Mouse (Mus musculus): ENCODE data around the gene Disp2.
A peak's percentile ranks its signal among the peaks of the same experiment; 100 is the strongest.

Gene Disp2

DNA sequence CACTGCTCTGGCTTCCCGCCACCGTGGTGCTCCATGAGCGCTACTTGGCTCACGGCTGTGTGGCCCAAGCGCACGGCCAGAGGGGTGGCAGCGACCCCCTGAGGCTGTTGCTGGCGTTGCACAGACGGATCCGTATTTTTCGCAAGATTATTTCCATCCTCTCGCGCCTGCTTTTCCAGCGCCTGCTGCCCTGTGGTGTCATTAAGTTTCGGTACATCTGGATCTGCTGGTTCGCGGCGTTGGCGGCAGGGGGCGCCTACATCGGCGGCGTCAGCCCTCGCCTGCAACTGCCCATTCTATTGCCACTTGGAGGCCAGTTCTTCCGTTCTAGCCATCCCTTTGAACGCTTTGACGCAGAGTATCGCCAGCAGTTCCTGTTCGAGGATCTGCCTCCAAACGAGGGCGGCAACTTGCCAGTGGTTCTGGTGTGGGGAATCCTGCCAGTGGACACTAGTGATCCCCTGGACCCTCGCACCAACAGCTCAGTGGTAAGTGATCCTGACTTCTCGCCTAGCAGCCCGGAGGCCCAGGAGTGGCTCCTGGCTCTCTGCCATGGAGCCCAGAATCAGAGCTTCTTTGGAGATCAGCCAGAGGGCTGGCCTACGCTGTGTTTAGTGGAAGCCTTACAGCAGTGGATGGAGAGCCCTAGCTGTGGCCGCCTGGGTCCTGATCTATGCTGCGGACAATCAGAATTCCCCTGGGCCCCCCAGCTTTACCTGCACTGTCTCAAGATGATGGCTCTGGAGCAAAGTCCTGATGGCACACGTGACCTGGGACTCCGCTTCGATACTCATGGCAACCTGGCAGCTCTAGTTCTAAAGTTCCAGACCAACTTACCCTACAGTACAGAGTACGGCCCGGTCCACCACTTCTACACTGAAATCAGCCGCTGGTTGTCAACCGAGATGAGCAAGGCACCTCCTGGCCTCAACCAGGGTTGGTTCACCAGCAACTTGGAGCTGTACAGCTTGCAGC is 11.3 kb downstream of the Disp2 start:
- DNase-seq: peak; percentile 83

DNA sequence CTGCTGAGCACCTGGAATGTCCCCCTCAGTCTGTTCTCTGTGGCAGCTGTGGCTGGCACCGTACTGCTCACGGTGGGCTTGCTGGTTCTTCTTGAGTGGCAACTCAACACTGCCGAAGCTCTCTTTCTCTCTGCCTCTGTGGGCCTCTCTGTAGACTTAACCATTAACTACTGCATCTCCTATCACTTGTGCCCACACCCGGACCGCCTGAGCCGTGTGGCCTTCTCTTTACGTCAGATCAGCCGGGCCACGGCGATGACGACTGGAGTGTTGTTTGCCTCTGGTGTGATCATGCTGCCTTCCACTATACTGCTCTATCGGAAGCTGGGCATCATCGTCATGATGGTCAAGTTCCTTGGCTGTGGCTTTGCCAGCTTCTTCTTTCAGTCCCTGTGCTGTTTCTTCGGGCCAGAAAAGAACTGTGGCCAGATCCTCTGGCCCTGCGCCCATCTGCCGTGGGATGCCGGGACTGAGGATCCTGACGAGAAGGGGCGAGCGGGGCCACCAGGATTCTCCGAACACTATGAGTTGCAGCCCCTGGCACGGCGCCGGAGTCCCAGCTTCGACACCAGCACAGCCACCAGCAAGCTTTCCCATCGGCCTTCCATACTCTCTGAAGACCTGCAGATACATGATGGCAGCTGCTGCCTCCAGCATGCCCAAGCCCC is 12.2 kb downstream of the Disp2 start:
- DNase-seq: no peak

DNA sequence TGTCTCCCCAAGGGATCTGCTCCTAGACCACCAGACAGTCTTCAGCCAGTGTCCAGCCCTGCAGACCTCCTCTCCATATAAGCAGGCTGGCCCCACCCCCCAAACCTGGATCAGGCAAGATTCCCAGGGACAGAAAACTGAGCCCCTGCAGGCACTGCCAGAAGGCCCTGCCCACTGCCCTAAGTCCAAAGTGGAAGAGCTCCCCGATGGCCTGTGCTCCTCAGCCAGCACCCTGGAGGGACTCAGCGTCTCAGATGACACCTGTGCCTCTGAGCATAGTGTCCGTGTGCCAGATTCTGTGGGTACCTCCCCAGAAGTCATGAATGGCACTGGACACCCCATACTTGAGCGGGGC is 12.7 kb downstream of the Disp2 start:
- DNase-seq: no peak

DNA sequence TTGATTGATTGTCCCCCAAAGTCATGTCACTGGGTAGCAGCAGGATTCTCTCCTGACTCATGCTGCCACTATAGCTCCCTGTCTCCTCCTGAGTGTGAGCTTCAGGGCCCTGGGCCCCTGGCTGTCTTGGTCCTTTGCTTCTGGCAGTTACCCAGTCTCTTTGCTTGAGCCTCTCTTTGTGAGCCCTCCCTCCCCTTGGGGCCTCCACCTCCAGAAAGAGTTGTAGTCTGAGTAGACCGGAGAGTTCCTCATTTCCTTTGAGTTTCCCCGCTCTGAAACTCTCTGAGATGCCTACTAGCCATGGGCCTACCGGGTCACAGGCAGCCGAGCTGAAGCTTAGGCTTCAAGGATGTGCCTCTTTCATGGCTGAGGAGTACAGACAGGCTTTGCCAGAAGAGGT is 14.1 kb downstream of the Disp2 start:
- no peak for DNase-seq

DNA sequence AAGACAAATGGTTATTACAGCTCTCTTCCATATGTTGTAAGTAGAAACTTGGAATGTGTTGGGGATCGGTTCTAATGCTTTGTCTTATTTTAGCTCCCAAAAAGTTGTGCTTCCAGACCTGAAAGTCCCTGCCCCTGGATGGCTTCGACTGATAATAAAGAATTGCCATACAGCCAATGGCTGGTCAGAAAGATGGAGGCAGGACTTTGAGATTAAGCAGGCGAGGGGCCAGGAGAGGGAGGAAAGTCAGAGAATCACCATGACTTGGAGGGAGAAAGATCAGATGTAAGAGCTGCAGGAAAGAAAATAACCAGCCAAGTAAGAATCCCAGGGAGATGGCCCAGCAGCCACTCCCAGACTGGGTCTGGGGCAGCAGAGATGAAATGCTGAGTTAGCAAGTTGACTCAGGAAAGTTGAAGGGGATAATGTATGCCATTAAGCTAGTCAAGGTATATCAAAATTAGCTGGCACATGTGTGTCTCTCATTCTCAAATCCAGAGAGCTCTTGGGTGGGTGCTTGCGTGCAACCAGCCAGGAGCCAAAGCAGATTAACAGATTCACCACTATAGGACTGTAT is 23.1 kb downstream of the Disp2 start:
- no peak for DNase-seq

DNA sequence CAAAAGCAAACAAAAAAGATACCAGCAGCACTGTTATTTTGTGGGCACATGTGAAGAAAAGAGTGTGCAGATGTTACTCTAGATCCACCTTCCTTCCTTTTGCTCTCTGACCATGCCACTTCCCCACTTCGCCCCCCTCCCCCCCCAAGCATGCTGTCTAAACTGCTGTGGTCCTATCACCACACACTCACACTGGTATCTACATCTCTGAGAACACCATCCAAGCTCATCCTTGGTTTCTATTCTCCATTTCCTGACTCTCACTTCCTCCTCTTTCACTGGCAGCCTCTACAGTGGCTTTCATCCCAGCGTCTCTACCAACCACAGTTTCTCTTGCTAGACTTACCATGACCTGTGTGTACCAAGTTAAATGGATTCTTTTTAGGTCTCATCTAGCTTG is 25.0 kb downstream of the Disp2 start:
- DNase-seq: no peak

DNA sequence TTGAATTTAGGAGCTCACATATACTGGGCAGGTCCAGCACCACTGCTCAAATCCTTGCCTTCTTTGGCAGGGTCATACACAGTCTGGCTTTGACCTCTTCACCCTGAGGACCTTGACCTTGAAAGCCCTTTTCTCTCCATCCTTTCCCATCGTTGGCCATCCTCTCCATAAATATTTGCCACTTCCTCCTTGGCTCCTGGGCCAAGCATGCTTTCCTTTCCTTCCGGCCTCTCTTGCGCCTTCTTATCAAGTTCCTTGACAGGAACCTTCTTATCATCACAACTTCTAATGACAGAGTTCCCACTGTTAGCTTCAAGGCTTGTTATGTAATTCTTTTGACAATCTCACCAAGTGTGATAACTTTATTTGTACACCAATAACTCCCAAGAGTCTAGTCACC is 25.6 kb downstream of the Disp2 start:
- no peak for DNase-seq

DNA sequence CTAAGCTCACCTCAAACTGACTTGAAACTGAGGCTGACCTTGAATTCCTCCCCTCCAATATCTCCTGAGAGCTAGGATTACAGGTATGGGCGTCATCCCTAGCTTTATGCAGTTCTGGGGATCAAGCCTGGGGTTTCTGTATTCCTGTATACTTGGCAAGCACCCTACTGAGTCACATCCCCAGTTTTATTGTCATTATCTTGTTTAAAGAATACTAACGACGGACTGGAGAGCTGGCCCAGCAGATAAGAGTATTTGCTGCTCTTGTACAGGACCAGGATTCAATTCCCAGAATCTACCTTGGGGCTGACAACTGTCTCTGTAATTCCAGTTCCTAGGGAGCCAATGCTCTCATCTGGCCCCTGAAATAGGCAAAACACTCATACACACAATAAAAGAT is 26.2 kb downstream of the Disp2 start:
- DNase-seq: no peak

DNA sequence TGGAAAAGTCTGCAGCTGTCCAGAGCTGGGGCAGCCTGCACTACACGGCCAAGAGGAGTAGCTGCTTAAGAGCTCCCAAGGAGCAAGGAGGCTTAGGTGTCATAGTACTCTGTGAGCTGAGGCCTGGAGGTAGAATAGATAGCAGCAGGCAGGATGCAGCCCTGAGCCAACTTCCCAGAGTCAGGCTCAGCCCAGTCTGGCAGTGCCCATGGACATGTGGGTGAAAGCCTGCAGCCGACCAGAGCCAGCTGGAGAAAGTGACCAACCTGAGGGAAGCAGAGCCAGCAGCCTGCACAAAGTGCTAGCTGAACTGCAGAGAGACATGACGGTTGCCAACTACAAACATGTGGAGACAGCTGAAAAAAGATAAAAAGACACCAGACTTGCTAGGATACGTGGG is 27.3 kb downstream of the Disp2 start:
- no peak for DNase-seq

DNA sequence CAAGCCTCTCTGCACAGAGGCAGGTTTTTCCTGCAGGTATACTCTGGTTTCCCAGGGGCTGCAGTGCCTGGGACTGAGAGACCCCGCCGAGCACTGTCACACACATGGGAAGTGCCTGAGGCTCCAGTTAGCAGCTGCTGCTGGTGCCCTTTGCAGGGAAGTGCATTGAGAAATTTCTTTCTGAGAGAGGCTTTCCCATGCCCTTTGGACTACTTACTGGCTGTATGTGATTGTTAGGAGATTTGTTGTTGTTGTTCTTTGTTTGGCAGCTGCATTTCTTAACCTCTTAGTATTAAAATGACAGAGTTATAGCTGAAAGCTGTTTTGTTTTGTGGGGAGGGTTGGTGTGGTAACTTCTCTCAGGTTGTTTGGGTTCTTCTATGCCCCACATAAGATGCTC is 31.3 kb downstream of the Disp2 start:
- DNase-seq: no peak

DNA sequence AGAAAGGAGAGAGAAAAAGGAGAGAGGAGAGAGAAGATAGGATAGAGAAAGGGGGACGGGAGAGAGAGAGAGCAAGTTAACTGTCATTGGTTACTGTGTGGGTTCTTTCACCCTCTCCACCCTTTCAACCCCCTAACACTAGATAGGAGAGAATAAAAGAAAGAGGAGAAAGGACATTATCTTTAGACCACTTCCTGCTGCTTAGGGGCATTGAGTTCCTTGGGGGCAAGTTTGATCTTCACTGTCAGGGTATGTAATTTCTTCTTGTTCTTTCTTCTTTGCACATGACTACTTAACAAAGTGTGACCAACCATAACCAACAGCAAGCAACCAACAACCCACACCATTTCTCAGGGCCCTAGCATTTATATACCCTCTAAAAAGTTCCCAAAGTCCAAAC is 33.2 kb downstream of the Disp2 start:
- DNase-seq: no peak

DNA sequence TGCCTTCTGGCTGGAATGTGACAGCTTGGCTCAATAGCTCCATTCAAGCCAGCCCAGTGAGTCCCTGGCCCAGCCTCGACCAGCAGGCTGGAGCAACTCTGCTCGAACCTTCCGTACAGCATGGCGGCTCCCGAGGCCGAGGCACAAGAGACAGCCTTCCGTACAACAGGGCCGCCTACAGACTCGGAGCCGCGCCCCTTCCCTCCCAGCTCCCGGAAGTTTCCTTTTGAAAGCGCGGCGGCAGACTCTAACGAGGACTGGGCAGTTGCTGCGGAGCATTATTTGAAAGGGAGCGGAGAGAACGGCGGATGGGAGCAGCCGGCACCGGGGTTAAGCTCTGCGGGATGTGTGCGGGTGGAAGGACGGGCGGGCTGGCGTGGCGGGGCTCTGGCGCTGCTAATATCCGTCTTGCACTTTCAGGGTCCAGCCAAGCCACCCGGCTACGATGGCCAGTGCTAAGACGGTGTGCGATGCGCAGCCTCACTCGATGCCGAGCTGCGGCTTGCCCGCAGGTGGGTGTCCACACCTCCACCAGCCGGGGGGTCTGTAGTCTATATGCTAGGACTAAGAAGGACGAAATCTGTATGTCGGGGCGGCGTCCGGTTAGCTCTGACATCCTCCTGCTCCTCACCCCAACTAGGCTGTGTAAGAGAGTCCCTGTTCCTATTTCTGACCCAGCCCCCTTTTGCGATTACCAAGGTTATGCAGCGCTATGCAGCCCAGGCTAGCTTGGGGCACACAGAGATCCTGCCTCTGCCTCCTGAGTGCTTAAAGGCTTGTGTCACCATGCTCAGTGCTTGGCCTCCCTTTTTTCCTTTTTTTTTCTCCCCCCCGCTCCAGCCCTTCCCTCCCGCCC is 34.7 kb downstream of the Disp2 start, which contains the start of gene Knstrn:
Gene Knstrn, plus strand, starts transcription at position 23 of the 856 bp plus-strand sequence.
- DNase-seq: peak; percentile 93

DNA sequence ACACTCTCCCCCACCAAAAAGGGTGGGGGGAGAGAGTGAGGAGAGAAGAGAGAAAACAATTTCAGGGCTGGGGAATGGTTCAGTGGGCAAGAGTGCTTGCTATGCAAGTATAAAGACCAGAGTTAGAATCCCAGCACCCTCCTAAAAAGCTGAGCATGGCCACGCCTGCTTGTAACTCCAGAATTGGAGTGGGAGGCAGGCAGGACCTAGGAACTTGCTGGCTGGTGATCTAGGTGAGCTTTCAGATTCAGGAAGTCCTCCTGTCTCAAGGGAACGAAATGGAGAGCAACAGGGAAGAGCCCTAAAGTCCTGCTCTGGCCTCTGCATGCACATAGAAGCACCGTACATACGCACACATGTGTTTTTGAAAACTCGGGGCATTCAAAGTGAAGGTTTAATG is 43.3 kb downstream of the Disp2 start:
- DNase-seq: no peak

DNA sequence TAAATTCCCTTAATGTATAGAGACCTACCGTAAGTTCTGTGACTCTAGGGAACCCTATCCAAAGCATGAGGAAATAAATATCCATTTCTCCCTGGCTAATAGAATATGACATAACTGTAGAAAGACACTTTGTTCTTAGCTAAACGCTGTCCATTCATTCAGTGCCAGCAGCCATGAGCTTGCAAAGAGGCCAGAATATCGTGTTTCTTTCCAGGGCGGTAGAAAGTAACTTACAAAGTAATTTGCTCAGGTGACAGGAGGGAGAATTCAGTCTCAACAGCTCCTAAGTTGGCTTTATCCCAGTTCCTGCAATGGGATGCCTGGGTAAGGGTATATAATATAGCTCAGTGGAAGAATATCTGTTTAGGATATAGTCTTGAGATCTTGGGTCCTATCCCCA is 44.9 kb downstream of the Disp2 start:
- DNase-seq: no peak

DNA sequence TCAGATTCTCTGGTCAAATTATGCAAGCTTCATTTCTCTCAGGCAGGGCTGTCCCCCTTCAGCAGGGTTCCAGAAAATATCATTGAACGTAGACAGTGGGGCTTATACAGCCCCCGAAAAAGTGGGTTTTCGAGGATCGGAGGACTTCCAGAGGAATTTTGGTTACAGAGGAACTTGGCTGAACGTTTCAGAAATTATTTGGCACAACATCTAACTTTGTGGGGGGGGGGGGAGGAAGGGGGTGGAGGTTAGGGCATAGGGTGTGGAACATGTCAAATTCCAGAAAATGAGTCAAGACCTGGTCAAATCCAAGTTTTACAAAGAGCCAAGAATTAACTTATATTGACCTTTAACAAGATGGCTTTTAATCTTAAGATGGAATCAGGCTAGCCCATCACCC is 49.6 kb downstream of the Disp2 start:
- no peak for DNase-seq

DNA sequence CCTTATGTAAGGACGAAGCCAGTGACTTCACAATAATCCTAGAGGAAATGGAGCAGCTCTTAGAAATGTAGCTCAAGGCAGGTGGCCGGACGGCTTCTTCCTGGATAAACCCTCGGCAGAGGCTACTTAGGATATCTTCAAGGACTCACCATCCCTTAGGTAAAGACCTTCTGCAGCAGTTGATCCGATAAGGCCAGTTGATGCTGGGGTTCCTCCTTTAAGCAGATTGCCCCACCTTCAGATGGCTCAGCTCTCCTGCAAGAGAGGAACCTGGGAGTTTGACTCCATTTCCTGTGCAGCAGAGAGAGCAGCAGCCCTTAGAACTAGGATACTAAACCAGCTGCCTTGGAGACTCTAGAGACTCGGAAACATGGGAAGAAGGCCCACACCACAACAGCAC is 54.5 kb downstream of the Disp2 start:
- DNase-seq: no peak

DNA sequence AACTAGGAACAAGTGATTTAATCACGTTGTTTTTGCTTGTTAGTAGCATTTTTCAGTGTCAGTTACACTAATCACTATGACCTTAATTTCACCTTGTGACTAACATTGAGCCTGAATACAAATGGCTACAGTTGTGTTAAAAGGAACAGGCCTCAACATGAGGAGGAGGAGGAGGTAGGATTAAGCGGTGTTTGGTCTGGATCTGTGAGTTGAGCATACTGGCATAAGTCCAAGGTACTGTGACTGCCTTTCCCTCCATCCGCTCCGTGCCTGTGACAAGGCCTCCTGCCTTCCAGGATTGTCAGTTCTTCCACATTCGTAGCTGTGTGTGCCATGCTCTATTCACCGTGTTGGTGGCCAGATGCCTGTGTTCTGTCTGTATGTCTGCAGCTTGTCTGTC is 55.6 kb downstream of the Disp2 start:
- DNase-seq: no peak

DNA sequence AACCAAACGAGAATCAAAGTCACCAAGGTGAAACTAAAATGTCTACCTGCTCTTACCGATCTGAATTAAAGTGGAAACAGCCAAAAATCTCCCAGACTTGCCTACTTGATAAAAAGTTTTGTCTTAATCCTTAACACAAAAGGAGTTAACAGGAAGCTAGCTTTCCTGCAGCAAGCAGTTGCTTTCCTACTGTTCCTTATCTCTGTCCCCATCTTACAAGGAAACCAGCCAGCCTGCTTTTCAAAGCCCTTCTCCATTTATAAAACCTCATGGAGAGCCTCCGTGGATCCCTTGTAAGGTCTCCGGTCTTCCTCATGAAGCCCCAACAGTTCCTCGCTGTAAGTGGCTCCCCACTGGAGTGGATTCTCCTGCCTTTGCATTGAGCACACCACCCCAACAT is 58.8 kb downstream of the Disp2 start:
- DNase-seq: no peak

DNA sequence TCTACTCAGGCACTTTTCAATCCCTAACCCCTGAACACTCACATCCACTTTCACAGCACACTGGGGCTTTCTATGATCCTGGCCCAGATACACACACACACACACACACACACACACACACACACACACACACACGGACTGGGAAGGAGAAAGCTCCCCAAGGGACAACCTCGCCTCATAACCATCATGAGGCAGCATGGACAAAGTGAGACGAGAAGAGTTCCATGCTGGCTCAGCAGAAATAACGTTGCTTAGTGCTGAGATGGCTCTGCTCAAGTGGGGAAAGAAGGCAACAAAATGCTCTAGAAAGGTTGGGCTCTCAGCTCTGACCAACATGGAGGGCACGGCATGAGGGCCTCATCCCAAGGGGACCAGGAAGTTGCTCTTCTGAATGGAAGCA is 61.7 kb downstream of the Disp2 start:
- DNase-seq: no peak

DNA sequence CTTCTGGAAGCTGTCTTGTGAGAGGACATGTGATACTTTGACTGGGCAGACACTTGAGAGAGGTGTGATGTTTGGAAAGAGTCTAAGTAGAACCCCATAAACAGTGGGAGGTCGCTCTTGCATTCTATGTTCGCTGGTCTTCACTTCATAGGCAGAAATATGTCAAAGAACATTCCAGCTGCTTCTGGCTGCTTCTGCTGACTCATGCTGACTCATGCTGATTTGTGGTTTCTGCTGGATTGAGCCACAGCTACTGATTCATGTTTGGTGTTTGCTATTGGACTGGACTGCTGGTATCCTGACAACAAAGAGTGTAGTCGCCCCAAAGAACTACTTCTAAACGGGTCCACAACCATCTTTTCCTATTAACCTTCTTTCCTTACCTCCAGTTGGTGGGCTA is 62.3 kb downstream of the Disp2 start:
- no peak for DNase-seq

DNA sequence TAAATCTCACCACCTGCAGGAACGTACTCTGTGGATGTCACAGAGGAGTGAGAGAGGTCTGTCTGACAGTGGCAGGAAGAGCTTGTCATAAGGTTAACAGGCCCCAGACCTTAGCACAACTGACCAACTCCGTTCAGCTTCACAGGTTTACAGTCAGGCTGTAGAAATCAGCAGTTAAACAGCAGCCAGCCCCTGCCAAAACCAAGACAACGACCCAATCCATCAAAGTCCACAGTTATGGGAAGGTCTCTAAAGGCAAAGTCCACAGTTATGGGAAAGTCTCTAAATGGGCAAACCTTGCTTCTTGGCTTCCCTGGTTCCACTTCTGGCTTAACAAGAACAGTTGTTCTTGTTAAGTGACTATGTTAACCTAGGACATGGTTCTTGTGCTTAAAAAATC is 64.9 kb downstream of the Disp2 start:
- peak; percentile 85 for DNase-seq

DNA sequence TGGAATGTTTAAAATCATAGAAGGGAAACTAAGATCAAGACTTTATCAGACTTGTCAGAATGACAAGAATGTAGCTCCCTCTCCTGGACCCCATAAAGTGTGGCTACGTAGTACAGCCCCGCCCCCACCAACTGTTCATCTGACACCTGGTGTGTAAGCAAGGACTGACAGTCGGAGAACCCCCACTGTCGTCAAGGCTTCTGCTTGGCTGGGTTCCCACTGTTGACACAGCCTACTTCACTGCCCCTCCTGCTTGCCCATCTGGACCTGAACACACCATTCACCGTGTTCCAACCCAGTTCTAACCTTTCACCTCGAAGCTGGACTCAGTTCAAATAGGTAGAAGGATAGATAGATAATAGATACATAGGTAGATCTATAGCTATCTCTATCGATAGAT is 66.7 kb downstream of the Disp2 start:
- DNase-seq: peak; percentile 78

DNA sequence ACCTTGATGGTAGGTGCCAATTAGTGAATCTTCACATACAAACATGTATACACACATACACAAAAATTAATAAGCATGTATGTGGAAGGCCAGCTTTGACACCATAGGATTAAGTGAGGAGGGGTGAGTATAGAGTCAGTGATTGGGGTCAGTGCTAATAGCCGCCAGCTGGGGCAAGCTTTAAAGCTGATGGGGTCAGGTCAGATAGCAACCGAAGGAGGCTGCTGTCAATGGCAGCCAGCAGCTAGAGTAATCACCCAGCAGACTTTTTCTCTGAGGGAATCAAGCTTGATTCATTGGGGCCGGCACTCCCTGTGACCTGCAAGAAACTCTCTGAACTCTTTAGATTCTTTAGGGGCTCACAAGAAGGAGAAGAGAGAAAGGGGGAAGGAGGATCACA is 72.2 kb downstream of the Disp2 start:
- no peak for DNase-seq
